ENCODE assay signal across 20 mouse cellular contexts in the genomic region with DNA sequence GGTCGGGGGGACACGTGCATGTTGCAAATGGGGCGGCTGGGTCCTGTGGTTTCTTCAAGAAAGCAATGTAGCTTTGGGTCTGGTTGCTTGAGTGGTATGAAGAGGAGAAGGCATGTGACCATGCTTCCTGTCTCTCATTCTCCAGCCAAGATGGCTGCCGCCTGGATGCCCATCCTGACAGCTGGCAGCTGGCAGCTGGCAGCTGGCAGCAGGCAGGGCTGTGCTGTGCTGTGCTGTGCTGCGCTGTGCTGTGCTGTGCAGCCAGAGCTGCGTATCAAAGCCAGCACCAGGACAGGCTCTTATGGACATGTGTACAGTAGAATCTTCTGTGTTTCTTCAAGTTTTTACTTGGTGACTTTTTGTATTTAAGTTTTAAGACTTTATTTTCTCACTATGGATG. TPM values are rescaled to one million over a fixed set of nuclear protein-coding genes. Genes with fewer than 3 reads are reported as not detected.
"Had no signal": no experiment of that assay in that cellular context is flagged by ENCODE, and none has a peak within 500 bp of the region (broad histone marks: within the 10 kb centered on the region; RNA-seq: fewer than 3 reads in every experiment).

No protein-coding gene starts in this region.

- H3K4me2 ChIP-seq: lung, embryonic 14.5 days; midbrain, embryonic 12.5 days; neural tube, embryonic 12.5 days had no signal

- ATAC-seq: midbrain, embryonic 16.5 days had no signal

- H3K27me3 ChIP-seq: midbrain, embryonic 12.5 days; neural tube, embryonic 12.5 days had no signal

- DNase-seq: lung, adult 18-20 months; lung, embryonic 14.5 days; lung, postnatal 10 days; lung, postnatal 4 days; midbrain, embryonic 14.5 days; retina, postnatal 1 day; right cerebral cortex, adult 18-20 months; right cerebral cortex, postnatal 25 days; right cerebral cortex, postnatal 4 days; spleen, adult 18-20 months; thymus, adult 18-20 months; thymus, postnatal 14 days; thymus, postnatal 36 days had no signal

- H3K27ac ChIP-seq: midbrain, embryonic 10.5 days; midbrain, embryonic 12.5 days; neural tube, embryonic 12.5 days had no signal

- H3K4me3 ChIP-seq: midbrain, embryonic 10.5 days; midbrain, embryonic 12.5 days; neural tube, embryonic 12.5 days had no signal

- H3K9me3 ChIP-seq: midbrain, embryonic 10.5 days; midbrain, embryonic 12.5 days; neural tube, embryonic 12.5 days had no signal

- H3K9ac ChIP-seq: lung, embryonic 14.5 days; midbrain, embryonic 12.5 days; neural tube, embryonic 12.5 days had no signal

RNA-seq across cellular contexts. Expression of gene Ackr3, which starts 11.1 kb away (rescaled TPM):
- total RNA-seq: megakaryocyte, adult 5-6 weeks; megakaryocyte-erythroid progenitor cell, adult 5-6 weeks; neutrophil, adult 5-6 weeks had no signal
